Mouse (Mus musculus) heart, adult 2 months (tissue): ENCODE measurements at regions not wholly inside any gene's neighbourhood (a gene's known extent, or its start where the extent isn't known, plus 50 kb on each side); places are given as distances from the start of the nearest gene placed in this dataset.

Experiments
- DNase-seq, 2 experiments: peaks; one replicate each; pipeline ENCODE4 v3.0.0; 2021
- H3K27ac ChIP-seq: fragments of 200-600 bp; 2 replicates; pipeline ENCODE4 v1.8.1; 2022
- H3K27me3 ChIP-seq: fragments of 200-500 bp; 2 replicates; pipeline ENCODE4 v1.6.1; 2012; ENCODE audit warnings: mild to moderate bottlenecking, low read length, inconsistent platforms, mixed read lengths; ENCODE audit not compliant: control insufficient read depth, insufficient read depth
- H3K36me3 ChIP-seq: fragments of 200-500 bp; 2 replicates; pipeline ENCODE4 v1.6.1; 2012; ENCODE audit warnings: low read length, inconsistent platforms; ENCODE audit not compliant: control insufficient read depth, insufficient read depth
- H3K4me1 ChIP-seq: fragments of 200-500 bp; 2 replicates; pipeline ENCODE4 v1.6.1; 2011; ENCODE audit warnings: low read length; ENCODE audit not compliant: control insufficient read depth, insufficient read depth
- H3K4me3 ChIP-seq: fragments of 200-600 bp; 2 replicates; pipeline ENCODE4 v1.8.1; 2022
- H3K79me2 ChIP-seq: fragments of 200-500 bp; replicated peaks from 2 replicates; pipeline ENCODE4 v1.6.1; 2012; ENCODE audit warnings: mild to moderate bottlenecking, inconsistent platforms, low read length, moderate library complexity, mixed read lengths; ENCODE audit not compliant: control insufficient read depth, insufficient read depth
- H3K9ac ChIP-seq: fragments of 200-500 bp; 2 replicates; pipeline ENCODE4 v1.6.1; 2012; ENCODE audit warnings: low read depth, mild to moderate bottlenecking, control low read depth, inconsistent platforms, low read length, mixed read lengths
- CTCF ChIP-seq: fragments of 200-600 bp; IDR thresholded peaks from 2 replicates; pipeline ENCODE4 v1.8.1; 2022; ENCODE audit warnings: antibody characterized with exemption, mild to moderate bottlenecking, moderate library complexity
- EP300 ChIP-seq: fragments of 200-500 bp; IDR thresholded peaks from 2 replicates; pipeline ENCODE4 v1.6.1; 2011; ENCODE audit warnings: low read depth, low read length, control low read depth; ENCODE audit not compliant: insufficient read depth
- POLR2A ChIP-seq: fragments of 200-500 bp; IDR thresholded peaks from 2 replicates; pipeline ENCODE4 v1.6.1; 2011; ENCODE audit warnings: mild to moderate bottlenecking, low read depth, low read length, control low read depth; ENCODE audit not compliant: insufficient read depth
- WGBS: fragments of 180-500 bp; shearing (Covaris S2); methylation state at CpG from one replicate; pipeline ENCODE4 v1.1.7; 2018; 5-methylcytosine and 5-hydroxymethylcytosine counted together
- intact Hi-C: fragments of 180-260 bp; cut with DNase I; formaldehyde crosslinking; loops from one replicate; pipeline ENCODE4 v1.15.1; 2025

DNA sequence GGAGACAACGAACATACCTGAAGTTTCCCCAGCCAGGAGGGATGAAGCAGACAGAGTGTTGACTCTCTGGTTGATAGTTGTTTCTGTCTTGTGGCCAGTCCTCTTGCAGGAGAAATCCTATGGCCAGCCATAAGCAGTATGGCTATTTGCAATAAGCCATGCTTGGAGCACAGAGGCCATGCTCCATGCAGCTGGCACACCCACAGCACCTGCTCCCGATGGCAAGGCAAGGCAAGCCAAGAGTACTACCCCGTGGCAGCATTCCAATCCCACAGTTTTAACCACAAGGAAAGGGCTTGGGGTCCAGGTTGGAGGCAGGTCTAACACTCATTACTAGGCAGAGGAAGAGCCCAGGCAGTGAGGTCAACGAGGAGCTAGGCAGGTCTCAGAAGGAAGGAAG is 181.5 kb downstream of the Bcor start:
- no peak for DNase-seq
- TF ChIP-seq EP300 (no peak), POLR2A (no peak), CTCF (no peak)
- Histone ChIP-seq H3K27me3 (no peaks in the 10 kb centered on the region), H3K79me2 (no peaks in the 10 kb centered on the region), H3K27ac (no peak overlapping the region), H3K4me1 (no peaks in the 10 kb centered on the region), H3K9ac (no peak overlapping the region), H3K36me3 (no peaks in the 10 kb centered on the region), H3K4me3 (no peak overlapping the region)
- WGBS = 62% methylated on average over 4 of the region's 4 CpGs
- intact Hi-C loops = no loop called here

DNA sequence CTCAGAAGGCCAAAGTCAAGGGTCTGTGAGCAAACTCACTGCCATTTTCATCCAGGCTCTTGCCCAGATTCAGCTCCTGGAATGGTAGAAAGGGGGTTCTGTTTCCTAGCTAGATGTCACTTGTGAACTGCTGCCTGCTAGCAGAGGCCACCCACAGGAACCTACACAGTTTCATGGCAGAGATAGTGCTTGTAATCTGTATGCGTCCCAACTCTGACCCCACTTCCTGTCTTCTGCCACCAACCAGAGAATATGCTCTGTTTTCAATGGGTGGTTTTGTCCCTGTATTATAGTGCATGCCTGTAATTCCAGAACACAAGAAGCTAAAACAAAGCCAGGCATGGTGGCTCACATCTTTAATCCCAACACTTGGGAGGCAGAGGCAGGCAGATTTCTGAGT is 176.9 kb downstream of the Bcor start:
- WGBS = 61% methylated on average over 1 of the region's 1 CpGs
- no peaks in the 10 kb centered on the region for H3K79me2 ChIP-seq
- intact Hi-C loops = no loop called here
- no peak for DNase-seq
- TF ChIP-seq POLR2A (no peak), EP300 (no peak), CTCF (no peak)
- H3K27ac ChIP-seq = no peak overlapping the region
- no peak overlapping the region for H3K4me3 ChIP-seq
- no peaks in the 10 kb centered on the region for H3K27me3 ChIP-seq
- no peak overlapping the region for H3K9ac ChIP-seq
- H3K4me1 ChIP-seq = no peaks in the 10 kb centered on the region
- no peaks in the 10 kb centered on the region for H3K36me3 ChIP-seq
